Mouse (Mus musculus): ENCODE data around the gene Zyx.

The Zyx gene

DNA sequence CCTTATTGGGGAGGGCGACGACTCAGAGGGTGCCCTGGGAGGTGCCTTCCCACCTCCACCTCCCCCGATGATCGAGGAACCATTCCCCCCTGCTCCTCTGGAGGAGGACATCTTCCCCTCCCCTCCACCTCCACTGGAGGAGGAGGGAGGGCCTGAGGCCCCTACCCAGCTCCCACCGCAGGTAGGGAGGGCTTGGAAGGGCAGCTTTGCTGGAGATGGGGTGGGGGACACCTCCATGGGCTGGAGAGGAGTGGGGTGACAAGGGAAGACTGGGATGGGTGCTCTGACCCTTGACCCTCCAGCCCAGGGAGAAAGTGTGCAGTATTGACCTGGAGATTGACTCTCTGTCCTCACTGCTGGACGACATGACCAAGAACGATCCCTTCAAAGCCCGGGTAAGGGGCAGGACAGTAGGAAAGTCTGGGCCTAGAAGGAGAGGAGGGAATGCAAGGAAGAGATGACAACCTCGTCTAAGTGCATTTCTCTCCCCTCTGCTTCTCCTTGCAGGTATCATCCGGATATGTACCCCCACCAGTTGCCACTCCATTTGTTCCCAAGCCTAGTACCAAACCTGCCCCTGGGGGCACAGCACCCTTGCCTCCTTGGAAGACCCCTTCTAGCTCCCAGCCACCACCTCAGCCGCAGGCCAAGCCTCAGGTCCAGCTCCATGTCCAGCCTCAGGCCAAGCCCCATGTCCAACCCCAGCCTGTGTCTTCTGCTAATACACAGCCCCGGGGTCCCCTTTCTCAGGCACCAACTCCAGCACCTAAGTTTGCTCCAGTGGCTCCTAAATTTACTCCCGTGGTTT is 1.7 kb downstream of the Zyx start:
- no peak for DNase-seq

DNA sequence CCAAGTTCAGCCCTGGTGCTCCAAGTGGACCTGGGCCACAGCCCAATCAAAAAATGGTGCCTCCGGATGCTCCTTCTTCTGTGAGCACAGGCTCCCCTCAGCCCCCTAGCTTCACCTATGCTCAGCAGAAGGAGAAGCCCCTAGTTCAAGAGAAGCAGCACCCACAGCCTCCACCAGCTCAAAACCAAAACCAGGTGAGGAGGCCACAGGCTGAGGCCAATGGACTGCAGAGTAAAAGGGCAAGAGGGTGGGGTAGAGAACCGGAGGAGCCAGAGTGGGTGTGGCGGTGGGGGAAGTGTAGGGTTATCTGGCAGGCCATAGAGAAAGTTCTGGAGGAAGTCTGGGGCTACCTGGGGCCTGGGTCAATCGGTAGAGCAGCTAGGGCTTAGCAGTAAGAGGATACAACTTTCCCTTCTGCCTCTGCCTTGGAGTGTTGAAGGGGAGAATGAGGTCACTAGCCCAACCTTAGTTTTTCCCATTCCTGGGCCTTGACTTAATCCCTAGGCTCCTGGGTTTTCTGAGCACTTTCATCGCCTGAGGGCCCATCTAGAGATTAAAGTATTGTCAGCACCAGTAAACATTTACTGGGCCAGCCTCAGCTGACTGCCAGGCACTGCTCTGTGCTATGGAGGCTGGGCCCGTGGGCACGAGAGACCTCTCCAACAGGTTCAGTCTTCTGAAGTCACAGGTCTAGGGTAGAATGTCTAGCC is 2.5 kb downstream of the Zyx start:
- DNase-seq: no peak

DNA sequence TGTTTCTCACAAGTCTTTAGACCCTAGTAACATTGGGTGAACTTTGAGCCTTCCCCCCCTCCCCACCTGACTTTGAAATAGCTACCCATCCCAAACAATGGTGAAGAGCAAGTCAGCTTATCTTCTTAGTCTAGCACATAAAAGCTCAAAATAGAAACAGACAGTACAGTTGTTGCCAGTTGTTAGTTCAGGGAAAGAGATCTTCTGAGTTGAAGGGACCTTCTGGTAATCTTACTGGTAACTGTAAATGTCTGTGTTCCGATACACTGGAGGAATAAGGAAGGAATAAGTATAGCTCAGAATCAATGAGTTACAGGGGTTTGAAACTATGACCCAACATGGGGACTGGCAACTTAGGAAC is 3.0 kb downstream of the Zyx start:
- no peak for DNase-seq

DNA sequence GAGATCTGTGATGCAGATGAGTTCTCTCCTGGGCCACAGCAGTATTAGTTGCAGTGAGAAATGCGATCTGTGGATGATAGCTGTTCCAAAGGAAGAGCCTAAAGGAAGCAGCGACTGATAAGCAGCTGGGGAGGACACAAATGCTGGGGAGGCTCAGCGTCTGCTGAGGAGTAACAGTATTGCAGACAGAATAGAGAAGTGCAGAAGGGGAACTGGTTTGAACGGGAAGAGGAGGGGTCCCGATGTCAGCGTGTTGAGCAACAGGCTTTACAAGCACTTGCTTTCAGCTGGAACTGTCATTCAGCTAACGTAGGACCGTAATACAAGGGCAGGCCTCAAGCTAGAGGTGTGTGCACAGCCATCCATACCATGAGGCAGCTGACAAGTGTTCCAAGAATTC is 3.8 kb downstream of the Zyx start:
- no peak for DNase-seq

DNA sequence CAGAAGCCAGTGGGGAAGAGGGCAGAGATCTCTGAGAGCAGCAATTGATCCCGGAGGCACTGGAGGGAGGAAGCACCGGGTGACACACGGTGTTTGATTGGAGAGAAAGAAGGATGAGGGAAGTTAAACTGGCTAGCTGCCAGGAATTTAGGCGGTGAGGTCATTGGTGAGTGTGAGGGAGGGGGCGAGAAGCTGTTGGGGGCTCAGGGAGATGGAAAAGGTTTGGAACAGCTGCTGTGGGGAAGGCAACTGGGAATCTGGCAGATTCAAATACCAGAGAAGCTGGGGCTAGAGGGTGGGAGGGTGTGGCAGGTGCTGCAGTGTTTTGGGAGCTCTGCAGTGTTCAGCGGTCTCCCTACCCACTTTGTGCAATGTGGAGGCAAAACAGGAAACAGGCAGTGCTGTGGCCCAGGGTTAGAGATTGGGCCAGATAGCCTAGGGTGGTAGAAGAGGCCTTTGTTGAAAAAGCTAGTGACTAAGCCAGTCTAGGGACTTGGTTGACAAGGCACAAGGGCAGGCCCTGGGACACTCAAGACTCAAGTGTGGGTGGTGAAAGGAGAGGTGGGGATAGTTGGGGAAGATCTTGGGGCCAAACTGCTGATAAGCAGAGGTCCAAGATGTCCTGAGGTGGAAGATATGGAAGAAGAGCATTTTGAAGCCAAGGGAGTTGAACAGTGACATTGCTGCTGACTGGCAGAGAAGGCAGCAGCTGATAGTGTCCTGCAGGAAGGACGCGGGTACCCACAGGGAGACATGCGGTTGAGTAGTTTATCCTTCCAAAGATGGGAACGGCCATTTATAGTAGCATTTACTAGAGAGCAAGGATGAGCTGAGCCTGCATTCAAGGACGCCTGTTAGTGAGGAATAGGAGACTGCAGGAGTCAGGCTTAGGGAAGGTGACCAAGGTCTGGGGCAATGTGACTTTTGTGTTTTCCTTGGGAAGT is 4.9 kb downstream of the Zyx start:
- DNase-seq: no peak

DNA sequence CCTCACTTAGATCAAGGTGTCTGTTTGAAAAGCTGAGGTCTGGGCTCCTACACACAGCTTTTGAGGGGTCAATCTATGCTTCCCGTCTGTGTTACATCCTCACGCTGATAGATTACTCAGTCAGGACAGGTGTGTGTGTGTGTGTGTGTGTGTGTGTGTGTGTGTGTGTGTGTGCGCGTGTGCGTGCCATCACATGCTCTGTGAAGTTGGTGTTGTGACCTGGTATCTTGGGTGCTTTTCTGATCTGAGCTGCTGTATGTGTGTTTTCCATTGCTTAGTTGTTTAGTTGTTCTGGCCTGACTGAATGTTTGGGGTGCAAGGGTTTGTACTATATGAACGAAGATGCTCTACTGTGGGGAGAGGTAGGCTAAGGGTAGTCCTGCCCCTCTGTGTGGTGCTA is 5.9 kb downstream of the Zyx start:
- DNase-seq: no peak

DNA sequence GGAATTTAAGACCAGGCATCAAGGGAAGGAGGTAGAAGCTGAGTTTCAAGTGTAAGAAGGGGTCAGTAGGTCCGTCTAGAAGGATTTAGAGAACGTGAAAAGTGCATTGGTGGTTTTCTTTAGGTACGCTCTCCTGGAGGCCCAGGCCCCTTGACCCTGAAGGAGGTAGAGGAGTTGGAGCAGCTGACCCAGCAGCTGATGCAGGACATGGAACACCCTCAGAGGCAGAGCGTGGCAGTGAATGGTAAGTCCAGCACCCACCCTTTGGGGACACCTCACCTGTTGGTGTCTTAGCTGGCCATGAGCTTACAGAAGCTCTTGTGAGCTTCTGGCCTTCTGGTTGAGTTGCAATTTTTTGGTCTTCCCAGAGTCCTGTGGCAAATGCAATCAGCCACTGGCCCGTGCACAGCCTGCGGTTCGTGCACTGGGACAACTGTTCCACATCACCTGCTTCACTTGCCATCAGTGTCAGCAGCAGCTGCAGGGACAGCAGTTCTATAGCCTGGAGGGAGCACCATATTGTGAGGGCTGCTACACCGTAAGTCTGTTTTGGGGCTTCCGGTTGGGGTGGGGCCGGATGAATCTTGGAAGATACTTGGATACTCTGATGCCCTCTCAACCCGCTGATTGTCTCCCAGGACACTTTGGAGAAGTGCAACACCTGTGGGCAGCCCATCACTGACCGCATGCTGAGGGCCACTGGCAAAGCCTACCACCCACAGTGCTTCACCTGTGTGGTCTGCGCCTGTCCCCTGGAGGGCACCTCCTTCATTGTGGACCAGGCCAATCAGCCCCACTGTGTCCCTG is 6.6 kb downstream of the Zyx start:
- no peak for DNase-seq

DNA sequence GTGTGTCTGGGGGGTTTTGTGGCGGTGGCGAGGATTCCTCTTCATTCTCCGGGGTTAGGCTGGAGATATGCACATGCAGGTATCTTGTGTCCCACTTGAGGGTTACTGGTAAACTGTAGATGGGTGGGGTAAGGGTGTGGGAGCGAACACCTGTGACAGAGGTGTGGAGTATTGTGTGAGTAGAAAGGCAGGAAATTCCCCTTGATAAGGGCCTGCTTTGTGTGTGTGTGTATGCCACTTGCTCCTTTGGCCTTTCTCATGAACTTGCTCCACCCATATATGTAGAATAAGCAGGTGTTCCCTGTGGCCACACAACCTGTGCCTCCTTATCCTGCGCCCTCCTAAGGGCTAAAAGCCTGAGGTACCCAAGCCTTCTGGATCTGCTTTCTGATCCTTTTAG is 7.5 kb downstream of the Zyx start:
- no peak for DNase-seq

DNA sequence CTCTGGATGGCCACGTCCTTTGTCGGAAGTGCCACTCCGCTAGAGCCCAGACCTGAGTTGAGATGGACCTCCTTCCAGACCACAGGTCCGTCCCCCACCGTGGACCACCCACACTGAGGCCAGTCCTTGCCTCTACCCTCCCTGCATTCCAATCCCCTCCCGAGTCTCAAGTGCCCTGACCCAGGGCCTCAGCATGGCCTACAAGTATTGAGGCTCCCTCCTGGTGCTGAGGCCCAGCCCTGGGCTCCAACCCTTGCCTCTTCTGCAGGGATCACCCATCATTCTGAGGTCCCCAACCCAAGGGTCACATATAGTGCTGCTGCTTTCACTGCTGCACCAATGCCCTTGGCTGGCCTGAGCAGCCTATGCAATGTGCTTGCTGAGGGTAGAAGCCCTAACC is 8.5 kb downstream of the Zyx start:
- no peak for DNase-seq

DNA sequence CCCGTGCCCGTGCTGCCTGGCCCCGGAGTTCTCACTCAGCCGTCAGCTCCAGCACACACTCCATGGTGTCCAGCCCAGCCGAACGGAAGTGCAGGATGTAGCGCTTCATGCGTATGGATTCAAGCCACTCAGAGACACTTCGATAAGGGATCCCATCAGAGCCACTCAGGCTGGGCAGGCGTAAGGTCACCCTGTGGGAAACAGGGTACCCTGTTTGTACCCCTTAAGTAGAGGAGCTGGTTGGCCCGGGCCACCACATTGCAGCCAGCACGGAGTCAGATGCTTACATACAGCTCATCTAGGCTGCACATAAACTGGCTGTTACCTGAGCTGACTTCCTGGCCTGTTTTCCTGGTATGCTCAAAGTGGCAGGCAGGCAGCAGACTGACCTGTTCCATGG is 9.5 kb downstream of the Zyx start:
- no peak for DNase-seq

DNA sequence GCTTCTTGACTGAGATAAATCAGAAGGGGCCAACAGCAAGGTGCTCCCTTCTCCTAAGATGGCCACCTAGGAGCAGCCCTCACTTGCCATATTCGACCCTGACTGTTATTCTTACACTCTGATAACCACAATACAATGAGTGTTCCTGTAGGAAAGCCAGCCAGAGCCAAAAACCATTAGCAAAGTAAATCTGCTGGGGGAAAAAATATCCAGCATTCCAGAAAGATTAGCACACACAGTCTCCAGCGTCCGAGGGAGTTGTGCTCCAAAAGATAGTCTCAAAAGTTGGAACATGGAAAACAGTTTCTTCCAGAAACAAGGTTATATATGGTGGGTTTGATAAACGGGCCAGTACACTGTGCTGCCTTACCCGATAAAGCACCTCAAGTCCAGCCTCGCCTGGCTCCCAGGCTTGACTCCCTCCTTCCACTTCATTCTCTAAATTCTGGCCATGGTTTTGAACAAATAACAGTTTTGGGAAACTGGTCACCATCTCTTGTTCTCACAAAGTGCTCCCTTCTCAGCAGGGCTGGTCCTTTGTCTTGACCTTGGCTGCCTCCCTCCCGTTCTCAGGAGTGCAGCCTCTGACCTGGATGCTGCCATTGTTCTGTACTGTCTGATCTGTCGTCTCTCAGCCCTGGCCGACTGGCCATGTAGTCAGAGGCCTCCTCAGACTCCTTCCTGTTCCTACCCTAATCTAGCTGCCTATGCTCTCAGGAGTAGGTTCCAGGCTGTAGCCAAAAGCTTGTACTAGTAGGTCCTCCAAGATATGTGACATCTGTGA is 10.1 kb downstream of the Zyx start:
- DNase-seq: no peak

DNA sequence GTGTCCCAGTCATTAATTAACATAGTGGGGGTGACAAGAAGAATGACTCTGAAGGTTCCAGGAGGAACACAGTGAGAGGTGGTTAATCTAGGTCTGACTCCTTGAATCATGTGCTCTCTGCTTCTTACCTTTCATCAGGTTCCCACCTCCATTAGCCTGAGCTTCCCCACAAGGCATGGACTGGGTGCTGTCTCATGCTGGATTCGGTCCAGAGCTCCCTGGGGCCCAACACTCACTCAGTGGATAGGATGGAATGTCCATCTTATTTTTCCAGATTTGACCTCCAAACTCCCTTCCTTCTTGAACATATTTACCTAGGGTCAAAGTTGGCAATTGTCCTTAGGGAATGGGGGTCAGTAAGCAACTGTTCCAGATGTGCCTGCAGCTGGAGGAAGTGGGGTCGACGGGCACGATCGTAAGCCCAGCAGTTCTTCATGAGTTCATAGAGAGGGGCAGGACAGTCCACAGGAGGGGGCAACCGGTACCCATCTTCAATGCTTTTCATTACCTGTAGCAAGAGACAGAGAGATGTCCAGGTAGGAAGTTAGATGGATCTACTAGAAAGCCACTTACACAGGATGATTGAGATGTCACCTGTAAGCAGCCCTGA is 10.9 kb downstream of the Zyx start:
- DNase-seq: no peak

DNA sequence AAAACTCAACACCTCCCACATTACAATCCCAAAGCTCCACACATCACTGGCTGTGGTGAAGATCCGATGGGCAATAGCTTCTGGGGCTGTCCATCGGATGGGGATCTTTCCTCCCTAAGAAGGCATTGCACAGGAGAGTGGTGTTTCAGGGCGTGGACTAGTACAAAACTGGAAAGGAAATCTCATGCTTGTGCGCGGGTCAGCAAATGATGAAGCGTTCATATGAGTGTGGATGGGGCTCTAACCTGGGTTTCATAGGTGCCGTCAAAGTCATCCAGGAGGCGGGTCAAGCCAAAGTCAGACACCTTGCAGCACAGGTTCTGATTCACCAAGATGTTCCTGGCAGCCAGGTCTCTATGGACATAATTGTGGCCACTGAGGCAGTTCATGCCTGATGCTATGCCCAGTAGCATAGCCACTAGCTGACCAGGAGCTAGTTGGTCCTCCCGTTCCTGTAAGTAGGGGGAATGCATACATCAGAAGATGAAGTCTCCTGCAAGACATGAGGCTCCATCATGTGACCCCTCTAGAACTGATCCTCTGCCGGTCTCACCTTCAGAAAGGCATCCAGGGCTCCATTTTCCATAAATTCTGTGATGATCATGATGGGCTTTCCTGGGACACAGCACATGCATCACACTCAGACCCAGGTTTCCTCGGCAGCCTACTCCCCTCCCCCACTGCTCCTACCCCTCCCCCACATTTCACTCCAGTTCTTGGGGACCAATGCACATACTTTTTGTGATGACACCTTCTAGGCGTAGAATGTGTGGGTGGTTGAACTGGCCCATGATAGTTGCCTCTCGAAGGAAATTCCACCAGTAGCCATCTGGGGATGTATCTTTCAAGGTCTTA is 11.8 kb downstream of the Zyx start:
- no peak for DNase-seq

DNA sequence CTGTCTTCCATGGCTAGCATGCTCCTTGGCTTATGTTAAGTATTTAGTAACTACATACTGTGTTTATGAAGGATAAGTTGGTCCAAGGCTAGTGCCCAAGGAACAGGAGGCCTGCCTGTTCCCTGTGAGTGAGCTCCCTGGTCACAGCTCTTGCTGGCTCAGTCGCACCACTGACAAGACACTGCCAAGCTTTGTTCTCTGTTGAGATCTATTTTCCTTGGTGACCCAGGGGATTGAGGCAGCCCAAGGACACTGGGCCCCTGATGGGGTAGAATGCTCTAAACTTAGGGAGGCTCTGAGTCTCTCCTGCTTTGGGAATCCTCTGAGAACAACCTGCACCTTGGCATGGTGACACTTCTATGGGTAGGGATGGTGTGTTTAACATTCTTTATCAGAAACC is 12.6 kb downstream of the Zyx start:
- no peak for DNase-seq

DNA sequence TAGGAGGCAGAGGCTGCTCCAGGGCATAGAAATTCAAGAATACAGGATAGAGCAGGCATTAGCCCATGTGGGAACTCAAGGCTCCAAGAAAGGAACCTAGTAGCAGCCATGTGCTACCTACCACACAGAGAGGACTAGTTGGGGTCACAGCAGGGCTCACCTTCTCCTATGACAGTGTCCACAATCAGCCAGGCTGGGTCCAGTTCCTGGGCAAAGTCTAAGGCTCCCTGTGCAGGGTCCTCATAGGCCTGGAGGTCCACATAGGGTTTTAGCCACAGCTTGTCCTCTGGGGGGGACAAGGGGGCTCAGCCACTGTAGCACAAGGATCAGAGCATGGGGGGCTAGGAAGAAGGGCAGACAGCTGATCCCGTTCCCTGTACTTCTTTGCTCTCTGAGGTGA is 13.1 kb downstream of the Zyx start:
- no peak for DNase-seq

DNA sequence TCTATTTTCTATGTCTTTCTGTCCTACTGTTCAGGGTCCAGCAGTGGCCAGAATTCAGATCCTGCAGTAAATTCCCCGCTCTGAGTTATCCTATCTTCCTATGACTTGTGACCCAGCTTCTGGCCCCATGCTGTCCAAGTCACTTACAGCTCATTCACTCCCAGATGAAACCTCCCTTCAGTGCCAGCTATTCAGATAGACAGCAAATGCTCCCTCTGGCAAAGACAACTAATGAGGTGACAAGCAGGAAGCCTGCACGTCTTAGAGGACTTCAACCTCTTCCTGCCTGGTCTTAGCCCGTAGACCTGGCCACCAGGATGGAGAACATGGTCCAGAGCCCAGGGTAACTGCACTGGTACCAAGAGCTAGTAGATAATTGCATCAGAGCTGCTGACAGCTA is 13.5 kb downstream of the Zyx start:
- DNase-seq: no peak

DNA sequence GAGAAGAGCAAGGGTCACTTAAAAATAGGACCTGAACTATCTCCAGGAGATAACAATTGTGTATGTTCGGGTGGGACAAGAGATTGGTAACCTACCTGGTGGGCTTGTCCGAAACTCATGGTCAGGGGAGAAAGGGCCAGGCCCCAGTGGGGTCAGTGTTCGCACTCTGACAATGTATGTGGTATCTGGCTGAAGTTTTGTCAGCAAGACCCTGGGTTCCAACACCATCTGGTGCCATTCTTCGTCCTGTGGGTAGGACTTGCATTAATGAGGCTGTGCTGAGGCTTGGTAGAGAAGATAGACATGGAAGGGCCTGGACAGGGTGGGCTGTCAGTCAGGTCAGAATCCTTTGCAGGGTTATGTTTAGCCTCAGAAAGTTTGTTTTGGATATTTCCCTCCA is 14.6 kb downstream of the Zyx start:
- DNase-seq: no peak

DNA sequence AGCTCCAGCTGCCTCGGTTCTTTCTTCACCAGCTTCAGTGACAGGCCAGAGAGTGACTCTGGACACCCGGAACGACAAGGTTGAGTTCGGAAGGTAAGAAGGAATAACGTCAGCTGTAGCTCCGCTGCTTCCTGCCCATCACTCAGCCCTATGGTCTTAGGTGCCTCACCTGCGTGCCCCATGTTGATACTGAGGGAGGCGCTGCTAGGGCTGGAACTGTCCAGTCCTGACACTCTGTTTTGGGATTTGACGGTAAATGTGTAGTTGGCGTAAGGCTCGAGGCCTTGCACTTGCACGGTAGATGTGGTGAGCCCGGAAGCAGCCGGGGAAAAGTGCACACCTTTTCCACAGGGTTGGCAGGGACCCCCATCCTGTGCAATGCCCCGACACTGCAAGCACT is 15.2 kb downstream of the Zyx start:
- no peak for DNase-seq

DNA sequence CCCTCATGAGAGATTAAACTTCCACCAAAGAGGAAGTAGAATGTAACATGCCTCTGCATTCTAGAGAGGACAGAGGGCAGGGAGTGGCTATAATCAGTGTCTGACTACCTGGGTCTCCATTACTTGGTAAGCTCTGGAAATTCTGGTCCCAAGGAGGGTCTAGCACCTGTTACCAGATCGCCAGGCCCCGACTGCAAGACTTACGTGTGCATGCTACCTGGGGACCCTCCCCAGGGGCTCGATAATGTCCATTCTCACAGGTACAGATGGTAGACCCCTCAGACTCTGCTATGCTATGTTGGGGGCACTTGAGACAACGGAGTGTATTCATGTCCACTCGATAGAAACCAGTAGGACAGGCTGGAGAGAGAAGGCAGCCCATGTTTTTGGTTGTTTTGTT is 15.8 kb downstream of the Zyx start:
- no peak for DNase-seq

DNA sequence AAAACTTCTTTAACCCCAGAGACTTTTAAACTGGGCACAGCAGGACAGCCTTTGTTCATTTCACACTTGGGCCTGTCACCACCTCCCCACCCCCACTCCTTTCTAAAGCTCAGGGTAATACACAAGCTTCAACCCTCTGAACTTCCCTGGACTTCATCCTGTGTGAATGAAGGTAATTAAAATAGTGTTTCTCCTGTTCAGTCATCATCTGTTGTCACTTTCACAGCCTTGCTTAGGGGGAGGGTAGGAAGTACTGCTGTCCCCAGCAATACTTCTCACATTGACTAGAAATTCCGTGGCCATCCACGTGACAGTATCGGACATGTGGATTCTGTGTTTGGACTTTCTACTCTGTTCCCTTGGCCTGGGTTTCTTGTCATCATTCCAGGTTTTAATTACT is 20.4 kb downstream of the Zyx start:
- no peak for DNase-seq
